Mouse (Mus musculus) megakaryocyte-erythroid progenitor cell, adult 5 weeks (primary cell): Measurements from ENCODE around the gene Spata17. TPM values are rescaled to one million over a fixed set of nuclear protein-coding genes. Genes with fewer than 3 reads are reported as not detected.

Experiments
- polyA plus RNA-seq: library from polyadenylated mRNA; stranded (reverse); fragments of >175 nt; gene quantifications from 2 replicates; pipeline ENCODE4 v1.2.3, GENCODE M21; 2012

Gene Spata17
- polyA plus RNA-seq = 0.06 TPM in 1 of 2 replicates, not detected in the other

DNA sequence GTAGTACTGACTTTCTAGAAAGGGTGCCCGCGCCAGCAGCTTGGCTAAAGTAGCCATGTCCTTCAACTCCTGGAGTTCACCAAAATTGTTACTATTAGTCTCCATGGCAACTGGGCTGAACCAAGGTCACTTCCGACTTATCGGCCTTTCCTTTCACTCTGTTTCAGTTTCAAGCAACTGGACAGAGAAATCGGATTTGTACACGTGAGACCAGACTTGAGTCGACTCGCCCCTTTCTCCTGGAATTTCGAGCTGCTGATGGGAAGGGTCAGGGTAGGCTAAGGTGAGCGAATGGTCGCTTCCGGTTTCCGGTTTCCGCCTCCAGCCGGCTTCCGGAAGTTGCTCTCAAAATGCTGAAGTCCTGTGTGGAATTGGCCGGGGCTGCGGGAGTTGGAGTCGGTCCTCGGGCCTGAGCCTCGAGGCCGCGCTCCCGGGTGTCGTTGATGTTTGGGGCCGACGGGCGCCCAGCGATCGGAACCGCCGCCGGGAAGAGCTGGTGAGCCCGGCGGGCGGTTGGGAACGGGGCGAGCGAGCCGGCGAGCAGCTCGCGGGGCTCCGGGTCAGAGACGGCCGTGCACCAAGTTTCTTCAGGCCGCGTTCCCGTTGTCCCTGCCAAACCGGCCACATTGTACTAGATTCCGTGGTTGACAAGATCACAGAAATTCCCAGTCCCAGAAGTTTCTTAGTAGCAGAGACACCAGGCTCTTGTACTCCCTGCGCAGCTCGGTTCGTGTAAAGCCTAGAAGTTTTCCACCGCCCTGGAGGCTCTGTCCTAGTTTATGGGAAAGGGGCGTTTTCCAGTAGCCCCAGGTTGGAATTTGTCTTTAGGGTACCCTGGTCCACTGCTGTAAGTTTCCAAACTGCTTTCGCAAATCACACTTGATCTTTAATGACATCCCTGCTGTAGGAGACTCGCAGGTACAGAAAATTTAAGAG is at the start of gene Spata17, which contains the start of gene Gpatch2:
Gene Spata17, minus strand, starts transcription at position 285 of the 936 bp plus-strand sequence.
Gene Gpatch2, plus strand, starts transcription at position 328 of the 936 bp plus-strand sequence.

Other genes with a start within 250 kb of the Spata17 start
- not detected in 2 replicates for gene D1Pas1, start 248.0 kb downstream of the Spata17 start, polyA plus RNA-seq
- gene Gpatch2, start within 50 bp of the Spata17 start, polyA plus RNA-seq = 12.0 and 12.7 TPM in 2 replicates